Mouse (Mus musculus): ENCODE measurements around the gene Uhrf1bp1.

Gene Uhrf1bp1

DNA sequence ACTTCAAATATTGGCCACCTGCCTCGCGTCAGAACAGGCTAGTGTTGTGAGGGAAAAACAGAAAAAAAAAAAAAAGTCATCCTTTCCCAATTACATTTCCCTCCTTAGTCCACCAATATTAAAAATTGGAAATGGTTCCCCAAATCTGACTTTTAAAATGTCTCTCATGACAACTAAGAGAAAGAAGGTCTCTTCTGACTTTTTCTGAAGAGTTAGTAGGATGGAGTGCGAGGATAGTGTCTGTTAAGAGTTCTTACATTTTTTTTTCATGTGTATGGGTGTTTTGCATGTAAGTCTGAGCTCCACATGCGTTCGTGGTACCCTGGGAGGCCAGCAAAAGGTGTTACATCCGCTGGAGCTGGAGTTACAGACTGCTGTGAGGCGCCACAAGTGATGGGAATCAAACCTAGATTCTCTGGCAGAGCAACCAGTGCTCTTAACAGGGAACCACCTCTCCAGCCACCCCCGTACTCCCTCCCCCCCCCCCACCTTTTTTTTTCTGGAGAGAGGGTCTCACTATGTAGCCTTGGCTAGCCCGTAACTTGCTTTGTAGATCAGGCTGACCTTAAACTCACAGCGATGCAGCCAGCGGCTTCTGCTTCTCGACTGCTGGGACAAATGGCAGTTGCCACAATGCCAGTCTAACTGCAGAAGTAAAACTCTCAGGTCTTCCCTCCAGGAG is 52.1 kb downstream of the Uhrf1bp1 start:
- in situ Hi-C loops (cut with MboI; ENCODE audit: low pct_unique_long_range_greater_than_20kb in 1 of 2, low sequenced_read_pairs in 2 of 2, unreplicated experiment in 1 of 2): loop anchor here (5.0 to 10.0 kb wide), 2 partner anchors 79 to 166 kb away; no protein-coding TSS in a partner anchor

DNA sequence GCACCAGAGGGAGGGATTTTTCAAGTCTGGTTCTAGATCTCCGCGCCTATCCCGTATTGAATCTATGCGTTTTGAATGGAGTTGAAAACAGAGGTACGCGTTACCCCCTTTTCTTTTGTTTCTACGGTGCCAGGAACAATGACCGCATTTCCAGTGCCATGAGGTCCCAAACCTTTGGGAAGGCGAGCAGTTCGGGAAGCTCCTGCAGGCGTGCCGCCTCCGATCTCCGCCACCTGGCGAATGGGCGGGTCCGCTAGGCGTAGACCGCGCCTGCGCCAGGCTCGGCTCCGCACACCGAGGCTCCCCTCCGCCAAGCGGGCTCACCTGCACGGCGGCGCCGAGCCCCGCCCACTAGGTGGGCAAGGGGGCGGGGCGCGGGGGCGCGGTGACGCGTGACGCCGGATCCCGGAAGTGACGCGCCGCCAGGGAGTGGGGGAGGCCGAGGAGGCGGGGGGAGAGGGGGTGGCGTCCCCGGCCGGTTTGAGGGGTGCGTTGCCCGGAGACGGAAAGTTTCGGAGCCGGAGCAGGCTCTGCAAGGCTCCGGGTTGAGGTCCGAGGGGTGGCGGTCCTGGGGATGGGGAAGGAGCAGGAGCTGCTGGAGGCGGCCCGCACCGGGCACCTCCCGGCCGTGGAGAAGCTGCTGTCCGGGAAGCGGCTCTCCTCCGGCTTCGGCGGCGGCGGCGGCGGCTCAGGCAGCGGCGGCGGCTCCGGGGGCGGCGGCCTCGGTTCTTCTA is 52.8 kb downstream of the Uhrf1bp1 start, which contains the start of gene Anks1:
TSS of gene Anks1 (plus strand) at position 419 of the 734 bp plus-strand sequence.
- in situ Hi-C loops (cut with MboI; ENCODE audit: low pct_unique_long_range_greater_than_20kb in 1 of 2, low sequenced_read_pairs in 2 of 2, unreplicated experiment in 1 of 2): loop anchor here (5.0 to 10.0 kb wide), 2 partner anchors 78 to 166 kb away; no protein-coding TSS in a partner anchor

DNA sequence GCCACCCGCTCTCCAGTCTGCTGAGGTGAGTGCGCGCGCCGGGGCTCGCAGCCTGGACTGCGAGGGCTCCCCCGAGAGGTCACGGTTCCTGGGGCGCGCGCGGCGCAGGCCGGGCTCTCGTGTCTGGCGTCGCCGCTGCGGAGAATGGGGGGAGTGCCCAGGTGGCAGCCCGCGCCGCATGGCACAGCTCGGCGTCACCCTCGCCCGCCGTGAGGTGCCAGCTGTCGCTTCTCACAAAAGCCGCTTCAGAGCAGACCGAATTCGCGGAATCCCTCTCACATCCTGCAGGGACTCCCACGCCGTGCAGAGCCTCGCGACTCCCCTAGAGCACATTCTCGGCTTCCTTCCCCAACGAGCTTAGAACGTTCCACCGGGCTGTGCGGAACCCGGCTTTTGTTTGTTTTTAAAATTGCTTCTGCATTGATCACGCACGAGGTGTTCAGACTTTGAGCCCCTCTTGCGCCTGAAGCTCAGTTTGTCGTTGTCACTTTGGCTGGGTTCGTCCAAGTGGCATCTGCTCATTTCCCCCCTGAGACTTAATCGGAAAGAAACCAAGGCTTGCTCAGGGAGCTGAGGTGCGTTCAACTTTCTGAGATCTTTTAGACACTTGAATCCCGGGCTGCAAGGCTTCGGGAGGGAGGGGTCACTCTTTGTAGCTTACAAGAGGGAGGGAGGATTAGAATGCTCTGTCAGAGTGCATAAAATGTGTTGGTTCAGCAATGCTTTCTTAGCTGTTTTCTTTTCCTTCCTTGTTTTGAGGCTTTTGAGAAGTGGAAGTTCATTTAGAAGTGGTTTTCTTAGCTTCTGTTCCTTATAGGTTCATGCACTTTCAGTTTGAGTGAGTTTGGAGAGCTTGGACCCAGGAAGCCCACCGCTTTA is 53.6 kb downstream of the Uhrf1bp1 start, which contains the start of gene Taf11:
TSS of gene Taf11 (minus strand) at position 223 of the 879 bp plus-strand sequence.
- in situ Hi-C loops (cut with MboI; ENCODE audit: low pct_unique_long_range_greater_than_20kb in 1 of 2, low sequenced_read_pairs in 2 of 2, unreplicated experiment in 1 of 2): loop anchor here (5.0 to 10.0 kb wide), 2 partner anchors 77 to 165 kb away; no protein-coding TSS in a partner anchor

DNA sequence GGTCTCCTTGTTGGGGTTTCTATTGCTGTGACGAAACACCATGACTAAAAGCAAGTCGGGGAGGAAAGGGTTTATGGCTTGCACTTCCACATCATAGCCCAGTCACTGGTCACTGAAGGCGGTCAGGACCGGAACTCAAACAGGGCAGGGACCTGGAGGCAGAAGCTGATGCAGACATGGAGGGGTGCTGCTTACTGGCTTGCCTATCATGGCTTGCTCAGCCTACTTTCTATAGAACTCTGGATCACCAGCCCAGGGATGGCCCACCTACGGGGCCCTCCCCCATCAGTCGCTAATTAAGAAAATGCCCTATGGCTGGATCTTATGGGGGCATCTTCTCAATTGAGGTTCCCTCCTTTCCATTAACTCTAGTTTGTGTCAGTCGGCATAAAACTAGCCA is 55.1 kb downstream of the Uhrf1bp1 start:
- in situ Hi-C loops (cut with MboI; ENCODE audit: low pct_unique_long_range_greater_than_20kb in 1 of 2, low sequenced_read_pairs in 2 of 2, unreplicated experiment in 1 of 2): no loop called here

DNA sequence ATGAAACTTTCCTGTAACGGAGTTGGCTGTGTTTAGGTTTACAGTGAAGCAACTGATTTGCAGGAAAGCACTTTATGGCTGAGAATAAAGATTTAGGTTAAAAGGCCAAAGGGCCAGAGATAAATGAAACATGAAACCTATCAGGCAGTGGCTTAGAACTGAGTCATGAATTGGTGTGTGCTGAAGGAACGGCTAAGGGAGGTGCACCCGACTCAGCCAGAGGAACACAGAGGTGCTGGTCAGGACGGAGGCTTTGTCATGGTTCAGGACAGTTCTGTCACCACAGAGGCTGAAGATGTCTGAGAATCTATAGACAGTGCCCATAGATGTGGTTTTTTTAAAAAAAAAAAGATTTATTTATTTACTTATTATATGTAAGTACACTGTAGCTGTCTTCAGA is 58.5 kb downstream of the Uhrf1bp1 start:
- in situ Hi-C loops (cut with MboI; ENCODE audit: low pct_unique_long_range_greater_than_20kb in 1 of 2, low sequenced_read_pairs in 2 of 2, unreplicated experiment in 1 of 2): no loop called here

DNA sequence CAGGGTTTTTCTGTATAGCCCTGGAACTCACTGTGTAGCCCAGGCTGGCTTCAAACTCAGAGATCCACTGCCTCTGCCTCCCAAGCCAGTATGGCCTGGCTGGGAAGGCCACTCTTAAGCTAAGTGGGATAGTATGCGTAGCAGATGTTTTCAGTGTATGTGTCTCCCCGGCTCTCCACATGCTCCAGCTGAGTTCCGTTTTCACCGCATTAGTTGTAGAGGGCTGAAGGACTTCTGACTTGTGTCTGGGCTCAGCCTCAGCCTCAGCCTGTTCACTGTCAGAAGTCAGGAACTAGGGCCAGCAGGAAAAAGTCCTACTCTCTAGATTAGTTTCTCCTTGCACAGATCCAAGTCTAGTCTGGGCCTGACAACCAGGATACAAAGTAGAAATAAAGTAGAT is 60.1 kb downstream of the Uhrf1bp1 start:
- in situ Hi-C loops (cut with MboI; ENCODE audit: low pct_unique_long_range_greater_than_20kb in 1 of 2, low sequenced_read_pairs in 2 of 2, unreplicated experiment in 1 of 2): no loop called here

DNA sequence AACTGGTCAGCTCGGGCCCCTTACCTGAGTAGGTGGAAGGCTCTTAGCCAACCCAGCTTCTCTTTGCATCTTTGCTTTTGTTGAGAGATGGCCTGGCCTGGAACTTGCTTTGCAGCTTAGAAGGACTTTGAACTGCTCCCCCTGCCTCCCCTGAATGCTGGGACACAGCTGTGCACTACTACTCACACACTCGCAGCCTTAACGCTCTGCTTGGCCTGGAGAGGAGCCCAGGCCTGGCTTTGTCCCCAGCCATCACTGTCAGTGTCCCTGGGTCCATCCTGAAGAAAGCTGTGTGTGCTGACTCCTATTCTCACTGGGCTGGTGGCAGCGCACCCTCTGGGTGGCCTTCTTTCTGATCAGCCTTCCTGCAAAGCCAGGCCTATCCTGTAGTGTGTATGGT is 64.4 kb downstream of the Uhrf1bp1 start:
- in situ Hi-C loops (cut with MboI; ENCODE audit: low pct_unique_long_range_greater_than_20kb in 1 of 2, low sequenced_read_pairs in 2 of 2, unreplicated experiment in 1 of 2): no loop called here

DNA sequence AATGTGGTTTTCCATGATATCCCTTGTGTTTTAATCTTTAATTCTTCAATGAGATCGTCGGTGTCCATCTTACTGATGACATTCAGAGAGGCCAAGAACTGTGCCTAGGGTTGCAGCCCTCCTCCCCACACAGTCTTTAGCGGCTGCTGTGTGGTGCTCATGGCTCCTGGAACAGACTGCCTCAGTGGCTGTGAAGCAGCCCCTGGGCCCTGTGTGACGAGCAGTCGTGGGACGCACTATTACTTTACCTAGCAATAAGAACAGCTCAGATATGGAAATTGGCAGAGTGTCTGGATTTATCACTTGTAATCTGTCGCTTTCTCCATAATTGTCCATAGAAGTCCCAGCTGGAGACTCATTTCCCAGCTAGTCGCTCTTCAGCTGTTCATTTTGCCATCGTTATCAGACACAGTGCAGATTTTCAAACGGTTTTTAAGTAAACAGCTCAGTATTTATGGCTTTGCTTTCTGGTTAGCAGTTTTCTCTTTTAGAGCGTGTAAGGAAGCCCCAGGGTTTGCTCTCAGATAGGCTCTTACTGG is 66.0 kb downstream of the Uhrf1bp1 start:
- in situ Hi-C loops (cut with MboI; ENCODE audit: low pct_unique_long_range_greater_than_20kb in 1 of 2, low sequenced_read_pairs in 2 of 2, unreplicated experiment in 1 of 2): no loop called here

DNA sequence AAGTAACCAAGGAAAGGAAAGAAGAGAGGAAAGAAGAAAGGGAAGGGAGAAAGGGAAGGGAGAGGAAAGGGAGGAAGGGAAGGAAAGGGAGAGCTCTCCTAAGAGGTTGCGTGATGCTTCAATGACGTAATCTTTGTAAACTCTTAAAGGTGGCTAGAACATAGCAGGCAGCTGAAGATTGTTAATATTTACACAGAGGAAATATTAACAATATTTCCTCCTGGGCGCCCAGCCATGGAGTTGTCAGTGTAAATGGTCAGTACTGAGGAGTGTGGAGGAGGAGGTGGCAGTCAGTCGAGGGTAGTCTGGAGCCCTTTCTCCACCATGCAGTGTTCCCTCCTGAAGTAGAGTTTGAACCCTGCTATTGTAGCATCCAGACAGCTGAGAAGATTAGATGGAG is 68.8 kb downstream of the Uhrf1bp1 start:
- in situ Hi-C loops (cut with MboI; ENCODE audit: low pct_unique_long_range_greater_than_20kb in 1 of 2, low sequenced_read_pairs in 2 of 2, unreplicated experiment in 1 of 2): no loop called here

DNA sequence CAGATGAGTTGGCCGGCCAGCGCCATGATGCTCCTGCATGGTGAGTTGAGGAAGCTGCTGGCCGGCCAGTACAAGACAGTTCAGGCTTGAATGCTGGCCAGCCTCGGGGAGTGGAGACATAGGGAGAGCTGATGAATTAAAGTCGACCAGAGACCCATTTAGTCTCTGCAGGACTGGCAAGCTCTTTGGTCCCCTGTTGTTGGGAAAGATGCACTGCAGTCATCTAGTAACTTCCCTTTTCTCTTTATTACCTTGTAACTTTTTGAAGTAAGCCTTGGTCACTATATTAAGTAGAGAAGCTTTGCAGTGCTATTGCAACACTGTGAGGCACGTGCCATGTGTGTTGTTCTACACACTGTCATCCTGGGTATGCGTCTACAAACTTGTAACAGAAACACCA is 69.3 kb downstream of the Uhrf1bp1 start:
- in situ Hi-C loops (cut with MboI; ENCODE audit: low pct_unique_long_range_greater_than_20kb in 1 of 2, low sequenced_read_pairs in 2 of 2, unreplicated experiment in 1 of 2): no loop called here

DNA sequence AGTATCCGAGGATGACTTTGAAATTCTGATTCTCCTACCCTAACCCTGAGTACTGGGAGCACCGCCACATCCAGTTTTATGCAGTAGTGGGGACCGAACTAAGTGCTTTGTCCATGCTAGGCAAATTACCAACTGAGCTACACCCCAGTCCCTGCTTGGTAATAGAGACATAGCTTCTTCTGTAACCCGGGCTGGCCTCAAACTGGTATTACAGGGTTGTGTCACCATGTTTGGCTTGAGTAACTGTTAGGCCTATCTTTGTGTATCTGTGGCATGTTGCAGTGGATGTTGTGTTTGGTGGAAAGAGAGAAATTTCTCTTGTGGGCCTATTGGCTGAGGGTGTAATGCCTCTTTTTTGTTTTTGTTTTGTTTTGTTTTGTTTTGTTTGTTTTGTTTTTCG is 74.0 kb downstream of the Uhrf1bp1 start:
- in situ Hi-C loops (cut with MboI; ENCODE audit: low pct_unique_long_range_greater_than_20kb in 1 of 2, low sequenced_read_pairs in 2 of 2, unreplicated experiment in 1 of 2): no loop called here

DNA sequence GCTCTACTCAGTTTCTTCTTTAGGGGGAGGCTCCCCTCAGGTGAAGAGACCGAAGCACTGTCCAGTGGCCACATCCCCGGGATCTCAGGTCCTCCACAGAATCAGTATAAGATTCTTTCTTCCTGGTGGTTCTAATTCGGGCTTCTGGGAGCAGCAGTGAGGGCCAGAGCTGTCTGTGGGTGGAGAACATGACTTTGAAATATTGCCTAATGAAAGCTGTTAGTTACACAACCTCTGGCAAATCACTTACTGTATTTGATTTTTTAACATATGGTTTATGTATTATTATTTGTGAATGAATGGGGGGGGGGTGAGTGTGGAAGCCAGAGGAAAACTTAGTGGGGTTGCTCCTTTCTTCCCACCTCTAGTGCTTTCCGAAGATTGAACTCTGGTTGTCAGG is 75.6 kb downstream of the Uhrf1bp1 start:
- in situ Hi-C loops (cut with MboI; ENCODE audit: low pct_unique_long_range_greater_than_20kb in 1 of 2, low sequenced_read_pairs in 2 of 2, unreplicated experiment in 1 of 2): no loop called here

DNA sequence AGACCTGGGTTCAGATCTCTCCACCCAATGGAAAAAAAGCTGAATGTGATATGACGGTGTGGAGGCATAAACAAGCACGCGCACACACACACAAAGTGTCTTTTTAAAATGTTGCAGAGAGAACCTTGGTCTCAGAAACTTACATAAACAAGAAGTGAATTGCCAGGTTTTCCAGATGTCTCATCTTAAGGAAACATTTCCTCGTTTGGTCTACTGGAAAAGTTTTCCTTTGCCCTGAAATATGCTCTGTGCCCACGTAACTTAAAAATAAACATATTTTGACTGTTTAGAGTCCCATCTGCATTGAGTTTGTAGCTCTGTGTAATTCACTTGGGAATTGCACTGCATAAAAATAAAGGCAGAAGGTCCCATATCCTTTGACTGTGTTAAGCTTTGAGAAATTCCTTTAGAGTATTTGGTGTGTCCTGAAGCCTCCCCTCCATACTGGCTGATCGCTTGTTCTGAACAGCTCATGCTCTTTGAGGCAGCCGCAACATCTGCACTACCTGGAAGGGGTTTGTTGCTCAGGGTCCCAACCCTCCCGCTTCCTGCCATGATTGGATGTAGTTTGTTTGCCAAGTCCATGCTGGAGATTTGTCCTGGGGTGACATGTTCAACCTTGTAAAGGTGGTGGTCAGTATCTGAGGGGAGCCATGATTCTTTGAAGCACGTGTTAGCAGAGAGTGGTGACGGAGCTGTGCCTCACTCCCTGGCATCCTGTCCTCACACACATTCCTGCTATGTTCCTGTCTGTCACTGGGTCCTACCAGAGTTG is 78.1 kb downstream of the Uhrf1bp1 start:
- in situ Hi-C loops (cut with MboI; ENCODE audit: low pct_unique_long_range_greater_than_20kb in 1 of 2, low sequenced_read_pairs in 2 of 2, unreplicated experiment in 1 of 2): no loop called here

DNA sequence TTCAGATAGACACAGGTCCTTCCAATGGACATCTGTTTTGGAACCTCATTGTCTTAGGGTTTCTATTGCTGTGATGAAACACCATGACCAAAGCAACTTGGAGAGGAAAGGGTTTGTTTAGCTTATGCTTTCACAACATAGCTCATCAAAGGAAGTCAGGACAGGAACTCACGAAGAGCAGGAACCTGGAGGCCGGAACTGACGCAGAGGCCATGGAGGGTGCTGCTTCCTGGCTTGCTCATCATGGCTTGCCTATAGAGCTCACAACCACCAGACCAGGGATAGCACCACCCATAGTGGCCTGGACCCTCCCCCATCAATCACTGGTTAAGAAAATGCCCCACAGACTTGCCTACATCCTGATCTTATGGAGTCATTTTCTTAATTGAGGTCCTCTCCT is 78.8 kb downstream of the Uhrf1bp1 start:
- in situ Hi-C loops (cut with MboI; ENCODE audit: low pct_unique_long_range_greater_than_20kb in 1 of 2, low sequenced_read_pairs in 2 of 2, unreplicated experiment in 1 of 2): no loop called here

DNA sequence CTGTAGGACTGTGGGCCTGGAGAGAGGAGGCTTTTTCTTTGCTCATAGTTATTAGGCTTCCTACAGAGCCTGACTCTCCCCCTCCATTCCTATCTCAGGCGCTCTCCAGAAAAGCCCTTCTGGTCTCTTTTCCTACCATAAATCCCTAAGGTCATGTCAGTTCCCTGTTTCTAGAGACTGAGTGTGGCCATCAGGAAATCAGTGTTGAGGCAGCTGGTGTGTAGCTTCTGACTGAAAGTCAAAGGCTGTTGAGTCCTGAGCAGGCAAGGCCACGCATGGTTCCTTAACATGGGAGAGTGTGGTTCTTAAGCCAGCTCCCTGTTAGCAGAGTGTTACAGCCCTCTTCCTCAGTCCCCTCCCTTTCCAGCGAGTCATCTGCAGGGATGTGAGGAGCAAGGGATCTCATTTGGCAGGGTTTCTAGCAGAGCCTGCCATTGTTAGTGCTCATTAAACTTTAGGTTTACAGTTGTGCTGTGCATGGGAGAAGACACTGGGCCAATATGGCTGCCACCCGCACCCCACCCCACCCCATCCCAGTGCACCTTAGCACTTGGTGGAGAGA is 80.9 kb downstream of the Uhrf1bp1 start:
- in situ Hi-C loops (cut with MboI; ENCODE audit: low pct_unique_long_range_greater_than_20kb in 1 of 2, low sequenced_read_pairs in 2 of 2, unreplicated experiment in 1 of 2): no loop called here

DNA sequence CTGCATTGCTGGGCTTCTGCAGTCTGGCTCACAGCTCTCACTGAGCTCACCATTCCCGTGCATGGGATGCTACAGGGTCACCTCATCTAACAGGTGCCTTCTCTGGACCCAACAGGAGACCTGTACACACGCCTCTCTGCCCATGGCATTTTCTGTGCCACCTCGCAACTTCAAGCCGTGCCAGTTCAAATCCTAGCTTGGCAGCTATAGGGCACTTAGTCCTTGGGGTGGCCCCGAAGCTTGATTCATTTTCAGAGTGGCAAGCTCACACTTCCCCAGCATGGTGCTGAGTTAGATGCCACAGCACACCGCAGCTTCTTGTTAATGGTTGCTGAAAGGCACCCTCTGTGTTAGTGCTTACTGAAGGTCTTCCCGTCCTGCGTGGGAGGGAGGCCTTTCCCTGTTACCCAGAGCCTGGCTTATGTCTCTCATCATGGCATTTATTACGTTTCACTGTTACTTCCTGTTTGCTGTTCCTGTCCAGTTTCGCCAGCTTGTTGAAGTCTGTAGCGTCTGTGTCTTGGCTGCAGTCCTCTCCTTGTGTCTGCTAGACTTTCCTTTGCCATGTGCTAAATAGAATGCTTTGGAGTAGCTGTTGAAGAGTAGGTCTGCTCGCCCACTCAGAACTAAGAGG is 82.0 kb downstream of the Uhrf1bp1 start:
- in situ Hi-C loops (cut with MboI; ENCODE audit: low pct_unique_long_range_greater_than_20kb in 1 of 2, low sequenced_read_pairs in 2 of 2, unreplicated experiment in 1 of 2): no loop called here

DNA sequence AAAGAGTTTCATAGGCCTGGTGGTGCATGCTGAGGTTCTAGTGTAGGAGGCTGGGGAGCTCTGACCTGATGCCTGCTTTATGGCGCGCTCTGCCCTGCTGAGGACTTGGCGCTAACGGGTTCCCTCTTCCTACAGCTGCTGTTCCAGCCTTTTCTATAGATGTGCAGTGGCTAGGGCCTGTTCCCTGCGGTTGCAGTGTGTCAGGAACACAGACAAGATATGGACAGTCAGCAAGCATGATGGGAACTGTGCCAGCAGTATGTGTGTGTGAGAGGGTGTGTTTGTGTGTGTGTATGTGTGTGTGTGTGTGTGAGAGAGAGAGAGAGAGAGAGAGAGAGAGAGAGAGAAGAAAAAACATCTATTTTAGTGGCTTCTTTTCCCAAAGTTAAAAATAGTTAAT is 82.8 kb downstream of the Uhrf1bp1 start:
- in situ Hi-C loops (cut with MboI; ENCODE audit: low pct_unique_long_range_greater_than_20kb in 1 of 2, low sequenced_read_pairs in 2 of 2, unreplicated experiment in 1 of 2): no loop called here
